Mouse (Mus musculus) forebrain, embryonic 15.5 days (tissue): ENCODE results near the gene Nudt1. TPM values are rescaled to one million over a fixed set of nuclear protein-coding genes. Genes with fewer than 3 reads are reported as not detected.

Experiments
- polyA plus RNA-seq: library from polyadenylated mRNA; unstranded; fragments of >200 nt; fragmentation: Nextera tagmentation; extraction: Ambion mirVana; gene quantifications from 2 replicates; pipeline ENCODE4 v1.2.1, GENCODE M21; 2015

The Nudt1 gene
- polyA plus RNA-seq, 1 experiment from 2014 or later, result 22.3 TPM

Other genes with a start within 250 kb of the Nudt1 start
- gene Mad1l1, start 104 bp upstream of the Nudt1 start, polyA plus RNA-seq, result 33.8 and 35.5 TPM in 2 replicates
- 21.3 and 22.1 TPM in 2 replicates for gene Mrm2, start 10.2 kb downstream of the Nudt1 start, polyA plus RNA-seq
- gene Snx8, start 67.6 kb downstream of the Nudt1 start, polyA plus RNA-seq, result 17.9 and 18.8 TPM in 2 replicates
- gene Eif3b, start 97.7 kb downstream of the Nudt1 start, polyA plus RNA-seq, result 96.7 and 102 TPM in 2 replicates
- not detected in 2 replicates for gene Gm4869, start 124.0 kb downstream of the Nudt1 start, polyA plus RNA-seq
- gene Chst12, start 183.9 kb downstream of the Nudt1 start, polyA plus RNA-seq, result 19.0 and 19.4 TPM in 2 replicates
- gene Grifin, start 243.4 kb downstream of the Nudt1 start, polyA plus RNA-seq, result 0.33 TPM in 1 of 2 replicates, not detected in the other